Comparison of ENCODE assay signal across 25 mouse cellular contexts in genomic region chr19:45653986-45654385, GRCm38 (mm10). TPM values are rescaled to one million over a fixed set of nuclear protein-coding genes. Genes with fewer than 3 reads are reported as not detected.
DNase-seq lines count a peak whose midpoint lies in the region; ATAC-seq and TF ChIP-seq lines count a peak whose summit lies in the region.
"Had no signal": no experiment of that assay in that cellular context is flagged by ENCODE, and none has a peak within 500 bp of the region (broad histone marks: within the 10 kb centered on the region; RNA-seq: fewer than 3 reads in every experiment).

No protein-coding gene starts in this region.

- 0 out of 2 replicates have a peak overlapping the region, but pooled peaks have one; percentile 75 for H3K27ac ChIP-seq in liver, embryonic 12.5 days
- H3K27ac ChIP-seq in midbrain, embryonic 11.5 days (ENCODE audit: low read depth, low read length), result no peak overlapping the region
- H3K27ac ChIP-seq in midbrain, embryonic 10.5 days (replicated peaks), result no peak overlapping the region
- peak overlapping the region; percentile 72; the same call in 1 of the 2 replicates for H3K27ac ChIP-seq in liver, embryonic 15.5 days (replicated peaks)
- no peak overlapping the region for H3K27ac ChIP-seq in cerebellum, adult 2 months (ENCODE audit: insufficient read depth, low read length)
- H3K27ac ChIP-seq: embryonic facial prominence, embryonic 10.5 days; embryonic facial prominence, embryonic 13.5 days; forebrain, embryonic 12.5 days; forebrain, embryonic 15.5 days; hindbrain, embryonic 12.5 days had no signal

- DNase-seq in liver, result no peak
- peak; percentile 51 for DNase-seq in midbrain, embryonic 11.5 days (ENCODE audit: low spot score, missing footprints)
- DNase-seq in midbrain, embryonic 10.5 days (ENCODE audit: low spot score), result no peak
- no peak for DNase-seq in left cerebral cortex, postnatal 36 days (ENCODE audit: low spot score in 2 of 2)
- no peak for DNase-seq in cerebellum, adult 2 months
- DNase-seq: adrenal gland, postnatal 10 days; adrenal gland, postnatal 36 days; B cell, adult 2 months; cerebellum, adult 11 months; cerebellum, adult 8-10 months; cerebellum, postnatal 10 days; cerebellum, postnatal 36 days; embryo, embryonic 11 days; gastrocnemius, postnatal 25 days had no signal

- no peaks in the 10 kb centered on the region for H3K27me3 ChIP-seq in liver, embryonic 12.5 days (replicated peaks)
- H3K27me3 ChIP-seq in midbrain, embryonic 11.5 days (ENCODE audit: control insufficient read depth, insufficient read depth, low read length), result no peaks in the 10 kb centered on the region
- 0 out of 2 replicates have a peak, but pooled peaks cover 8% of the 10 kb centered on the region for H3K27me3 ChIP-seq in midbrain, embryonic 10.5 days (ENCODE audit: low read depth, poor library complexity, severe bottlenecking)
- no peaks in the 10 kb centered on the region for H3K27me3 ChIP-seq in liver, embryonic 15.5 days
- no peaks in the 10 kb centered on the region for H3K27me3 ChIP-seq in cerebellum, adult 2 months (ENCODE audit: control insufficient read depth, insufficient read depth, low read length)
- H3K27me3 ChIP-seq: embryonic facial prominence, embryonic 13.5 days; forebrain, embryonic 12.5 days; forebrain, embryonic 15.5 days; Patski had no signal

- H3K36me3 ChIP-seq in liver, embryonic 12.5 days, result 0 out of 2 replicates have a peak, but pooled peaks cover 3% of the 10 kb centered on the region
- no peaks in the 10 kb centered on the region for H3K36me3 ChIP-seq in midbrain, embryonic 11.5 days (ENCODE audit: control insufficient read depth, insufficient read depth, low read length)
- H3K36me3 ChIP-seq in midbrain, embryonic 10.5 days, result no peaks in the 10 kb centered on the region
- no peaks in the 10 kb centered on the region for H3K36me3 ChIP-seq in liver, embryonic 15.5 days (replicated peaks)
- H3K36me3 ChIP-seq: embryonic facial prominence, embryonic 10.5 days; embryonic facial prominence, embryonic 13.5 days; forebrain, embryonic 12.5 days; forebrain, embryonic 15.5 days; hindbrain, embryonic 12.5 days had no signal

- H3K9me3 ChIP-seq in liver, embryonic 12.5 days (replicated peaks), result no peaks in the 10 kb centered on the region
- H3K9me3 ChIP-seq in midbrain, embryonic 11.5 days (ENCODE audit: control insufficient read depth, low read length), result no peaks in the 10 kb centered on the region
- H3K9me3 ChIP-seq in midbrain, embryonic 10.5 days (replicated peaks), result no peaks in the 10 kb centered on the region
- H3K9me3 ChIP-seq in liver, embryonic 15.5 days (replicated peaks), result no peaks in the 10 kb centered on the region
- H3K9me3 ChIP-seq: embryonic facial prominence, embryonic 10.5 days; embryonic facial prominence, embryonic 13.5 days; forebrain, embryonic 12.5 days; forebrain, embryonic 15.5 days; hindbrain, embryonic 12.5 days had no signal

- no peak overlapping the region for H3K9ac ChIP-seq in liver, embryonic 12.5 days
- H3K9ac ChIP-seq in midbrain, embryonic 11.5 days (ENCODE audit: low read length), result no peak overlapping the region
- H3K9ac ChIP-seq in liver, embryonic 15.5 days, result no peak overlapping the region
- H3K9ac ChIP-seq: embryonic facial prominence, embryonic 13.5 days; forebrain, embryonic 12.5 days; forebrain, embryonic 15.5 days; hindbrain, embryonic 12.5 days had no signal

- no peak overlapping the region for H3K4me2 ChIP-seq in liver, embryonic 12.5 days
- H3K4me2 ChIP-seq in midbrain, embryonic 11.5 days, result no peak overlapping the region
- no peak overlapping the region for H3K4me2 ChIP-seq in liver, embryonic 15.5 days
- H3K4me2 ChIP-seq: embryonic facial prominence, embryonic 13.5 days; forebrain, embryonic 12.5 days; forebrain, embryonic 15.5 days; heart, embryonic 11.5 days; hindbrain, embryonic 12.5 days had no signal

- TF ChIP-seq POLR2A in cerebellum, adult 2 months (IDR thresholded peaks at IDR 0.05; ENCODE audit: borderline replicate concordance, insufficient read depth, low read length), result no peak

- intact Hi-C loops in left cerebral cortex, postnatal 36 days (cut with DNase I), result no loop called here

- no peak for TF ChIP-seq CTCF in cerebellum, adult 2 months (IDR thresholded peaks at IDR 0.05; ENCODE audit: borderline replicate concordance, insufficient read depth, low read depth, low read length)

- WGBS in liver, embryonic 12.5 days (ENCODE audit: insufficient replicate concordance), result 84% methylated on average over 6 of the region's 6 CpGs
- 84% methylated on average over 6 of the region's 6 CpGs for WGBS in midbrain, embryonic 11.5 days
- WGBS in midbrain, embryonic 10.5 days, result 82% methylated on average over 6 of the region's 6 CpGs
- WGBS in liver, embryonic 15.5 days (ENCODE audit: insufficient replicate concordance), result 84% methylated on average over 6 of the region's 6 CpGs
- 52% methylated on average over 6 of the region's 6 CpGs for WGBS in cerebellum, adult 2 months

- H3K4me3 ChIP-seq in liver, embryonic 12.5 days, result no peak overlapping the region
- H3K4me3 ChIP-seq in midbrain, embryonic 11.5 days (ENCODE audit: low read depth, low read length), result no peak overlapping the region
- H3K4me3 ChIP-seq in midbrain, embryonic 10.5 days, result no peak overlapping the region
- H3K4me3 ChIP-seq in liver, embryonic 15.5 days (replicated peaks), result no peak overlapping the region
- no peak overlapping the region for H3K4me3 ChIP-seq in cerebellum, adult 2 months (replicated peaks; ENCODE audit: insufficient read depth, low read depth, low read length)
- H3K4me3 ChIP-seq: embryonic facial prominence, embryonic 10.5 days; embryonic facial prominence, embryonic 13.5 days; erythroblast, embryonic 14.5 days; forebrain, embryonic 12.5 days; forebrain, embryonic 15.5 days; hindbrain, embryonic 12.5 days had no signal

- H3K4me1 ChIP-seq in liver, embryonic 12.5 days, result peaks cover 66% of the 10 kb centered on the region
- H3K4me1 ChIP-seq in midbrain, embryonic 11.5 days (ENCODE audit: control insufficient read depth, insufficient read depth, low read length), result peaks cover 3% of the 10 kb centered on the region; the same call in 1 of the 2 replicates
- H3K4me1 ChIP-seq in midbrain, embryonic 10.5 days, result peaks cover 39% of the 10 kb centered on the region
- H3K4me1 ChIP-seq in liver, embryonic 15.5 days (replicated peaks), result peaks cover 65% of the 10 kb centered on the region
- H3K4me1 ChIP-seq in cerebellum, adult 2 months (ENCODE audit: control insufficient read depth, insufficient read depth, low read length), result peaks cover 6% of the 10 kb centered on the region

- ATAC-seq in liver, embryonic 12.5 days, result no peak
- no peak for ATAC-seq in midbrain, embryonic 11.5 days (ENCODE audit: low FRiP score)
- no peak for ATAC-seq in liver, embryonic 15.5 days (ENCODE audit: insufficient read depth)
- ATAC-seq: forebrain, embryonic 15.5 days; hindbrain, embryonic 16.5 days; Patski had no signal

RNA-seq across cellular contexts. Expression of gene Fbxw4, which starts 6.1 kb away (rescaled TPM):
- 4.3 and 4.6 TPM in 2 replicates for polyA plus RNA-seq in liver, embryonic 12.5 days (2016; fragmentation: Nextera tagmentation; extraction: Ambion mirVana)
- polyA plus RNA-seq in midbrain, embryonic 11.5 days (2014; fragmentation: Nextera tagmentation; extraction: Ambion mirVana), result 2.4 and 3.2 TPM in 2 replicates
- polyA plus RNA-seq in midbrain, embryonic 10.5 days (2016; fragmentation: Nextera tagmentation; extraction: Ambion mirVana), result 3.3 and 3.9 TPM in 2 replicates
- polyA plus RNA-seq in liver, embryonic 15.5 days (2015; fragmentation: Nextera tagmentation; extraction: Ambion mirVana), result 2.4 and 3.5 TPM in 2 replicates
- total RNA-seq in left cerebral cortex, postnatal 36 days (2021), result 10 to 100 TPM; 34.4 to 35.9 TPM
- polyA plus RNA-seq in cerebellum, adult 2 months (2012; rRNA removed), result 43.7 and 44.8 TPM in 2 replicates

Comparison
In these comparisons a context has a peak if more than half of its experiments do, and no peak if none do; other contexts are left out.
1. H3K27ac ChIP-seq: peak in liver, embryonic 12.5 days (single experiment) and liver, embryonic 15.5 days (single experiment); none in midbrain, embryonic 11.5 days (single experiment), midbrain, embryonic 10.5 days (single experiment) and cerebellum, adult 2 months (single experiment).